Mouse (Mus musculus) NIH3T3 (cell line): ENCODE data around the gene Wdr81.
"Not testable (repeated sequence)": the region's sequence is repeated elsewhere in the genome, so short reads cannot be mapped to it uniquely, and the experiment has no call there.

Source experiments
- DNase-seq: peaks from one replicate; pipeline ENCODE4 v3.0.0-alpha.2; 2012; ENCODE audit warnings: low read depth

The Wdr81 gene

DNA sequence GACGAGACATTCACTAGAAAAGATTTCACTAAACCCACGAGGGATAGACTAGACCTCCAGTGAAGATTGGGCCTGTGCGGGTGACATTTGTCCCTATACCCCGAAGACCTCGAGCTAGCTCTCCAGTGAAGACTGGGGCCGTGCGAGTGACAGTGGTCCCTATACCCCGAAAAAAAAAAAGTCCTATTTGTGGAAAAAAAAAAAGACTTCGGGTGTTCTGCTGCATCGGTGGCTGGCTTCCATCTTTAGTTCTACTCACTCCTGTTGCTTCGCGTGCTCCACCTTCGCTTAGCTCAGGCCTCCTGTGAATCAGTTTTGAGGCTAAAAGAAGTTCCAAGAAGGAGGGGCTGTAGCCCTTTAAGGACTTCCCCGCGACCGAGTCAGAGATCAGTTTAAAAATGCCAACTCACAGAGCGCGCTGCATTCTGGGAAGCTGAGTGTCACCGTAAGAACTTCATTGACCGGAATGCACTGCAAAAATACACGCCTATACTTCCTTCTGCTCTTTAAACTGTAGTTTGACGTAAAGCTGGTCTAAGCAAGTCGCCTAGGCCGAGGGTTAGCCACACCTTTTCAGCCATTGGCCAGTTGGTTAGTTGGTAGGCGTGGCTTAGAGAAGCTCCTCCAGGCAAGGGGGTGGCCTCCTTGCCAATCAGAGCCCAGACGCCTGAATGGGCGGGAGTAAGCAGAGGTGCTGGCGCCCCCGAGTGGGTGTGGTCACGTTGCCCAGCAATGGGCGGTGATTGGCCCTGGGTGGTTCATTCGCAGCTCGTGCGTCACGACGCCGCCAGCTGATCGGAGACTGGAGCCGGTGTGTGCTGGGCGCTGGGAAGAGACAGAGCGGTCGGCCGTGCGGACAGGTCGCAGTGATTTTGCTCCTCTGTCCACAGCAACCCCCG is 6.6 kb upstream of the Wdr81 start, which contains the start of gene Tlcd2:
Gene Tlcd2, plus strand, starts transcription at position 872 of the 899 bp plus-strand sequence.
- DNase-seq = peak; percentile 100

DNA sequence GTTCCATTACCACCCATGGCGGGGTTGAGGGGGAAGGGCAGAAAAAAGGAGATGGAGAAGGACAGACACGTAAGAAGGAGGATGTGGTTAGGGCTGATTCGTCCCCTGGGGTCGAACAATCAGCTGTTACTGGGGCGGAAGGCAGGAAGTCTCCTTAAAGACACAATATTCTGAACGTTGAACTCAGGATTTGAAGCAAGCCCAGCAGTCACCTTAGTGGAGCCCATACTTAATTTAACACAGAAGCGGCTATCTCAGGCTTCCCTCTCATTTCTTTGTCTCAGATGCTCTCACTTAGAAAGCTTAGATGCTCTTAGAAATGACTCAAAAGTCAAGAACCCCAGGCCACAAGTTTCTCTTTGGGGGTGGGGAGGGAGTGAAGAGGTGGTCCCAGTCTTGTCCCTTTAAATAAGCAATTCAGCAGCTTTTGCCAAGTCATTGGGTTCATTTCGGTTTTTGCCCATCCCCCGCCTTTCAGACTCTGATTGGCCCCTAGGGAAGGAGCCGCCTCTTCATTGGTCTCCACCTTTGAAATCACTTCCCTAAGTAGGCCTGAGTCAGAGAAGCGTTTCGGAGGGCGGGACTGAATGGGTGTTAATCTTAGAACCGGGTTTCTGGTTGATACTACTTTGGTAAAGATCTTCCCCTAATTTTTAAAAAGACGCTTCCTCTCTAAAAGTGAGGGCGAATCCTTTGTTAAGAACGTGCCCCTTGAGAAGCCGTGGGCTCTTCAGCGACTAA is 5.8 kb upstream of the Wdr81 start:
- DNase-seq = peak; percentile 96

DNA sequence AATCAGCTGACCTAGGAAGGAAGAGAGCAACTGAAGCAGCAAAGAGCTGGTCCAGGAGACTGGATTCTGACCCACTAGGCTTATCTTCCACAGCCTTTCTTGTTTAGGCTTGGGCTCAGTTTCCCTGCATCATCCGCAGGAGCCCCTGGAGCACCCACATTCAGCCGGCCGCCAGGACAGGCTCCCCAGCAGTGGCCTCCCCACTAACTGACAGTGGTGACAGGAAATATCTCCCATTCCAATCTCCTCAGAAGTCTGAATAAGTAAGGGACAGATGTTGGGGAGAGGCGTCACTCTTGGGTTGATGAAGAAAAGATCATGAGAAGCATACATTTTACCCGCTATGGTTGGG is 5.2 kb upstream of the Wdr81 start:
- no peak for DNase-seq

DNA sequence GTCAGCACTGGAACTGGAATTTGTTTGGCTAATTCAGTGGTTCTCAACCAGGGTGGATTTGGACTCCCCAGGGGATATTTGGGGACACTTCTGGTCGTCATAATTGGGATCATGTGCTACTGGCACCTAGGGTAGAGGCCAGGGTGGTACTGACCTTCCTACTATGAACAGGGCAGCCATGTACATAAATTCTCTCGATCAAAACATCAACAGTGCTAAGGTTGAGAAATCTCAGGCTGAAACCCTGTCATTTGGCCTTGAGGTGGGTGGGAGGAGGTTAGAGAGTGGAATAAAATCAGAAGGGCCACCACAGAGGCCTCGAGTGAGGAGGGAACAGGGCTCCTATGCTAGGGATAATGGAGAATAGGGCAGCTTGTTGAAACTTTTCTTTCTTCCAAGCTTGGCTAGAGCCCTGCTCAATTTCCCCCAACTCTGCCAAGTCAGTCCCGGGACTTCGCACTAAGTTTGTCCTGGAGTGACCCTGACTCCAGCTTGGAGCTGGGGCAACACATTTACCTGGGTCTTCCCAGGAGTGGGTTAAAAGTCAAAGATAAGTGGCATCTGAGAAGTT is 4.7 kb upstream of the Wdr81 start:
- DNase-seq = peak; percentile 63

DNA sequence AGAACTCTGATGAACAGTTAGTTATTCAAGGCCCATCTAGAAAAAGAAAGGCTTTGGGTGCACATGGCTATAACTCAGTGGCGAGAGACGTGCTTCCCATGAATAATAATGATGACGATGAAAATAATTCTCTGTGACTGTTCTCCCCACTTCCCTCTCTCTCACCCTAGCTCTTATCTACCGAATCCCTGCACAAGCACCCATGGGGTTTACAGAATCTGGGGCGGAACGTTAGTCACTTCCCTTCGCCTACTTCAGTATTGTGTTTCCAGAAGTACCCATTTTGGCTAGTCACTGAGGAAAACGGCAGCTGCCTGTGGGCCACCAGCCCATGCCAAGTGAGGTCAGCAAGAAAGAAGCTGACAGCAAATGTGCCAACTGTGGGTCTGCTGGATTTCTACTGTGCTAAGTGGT is 4.1 kb upstream of the Wdr81 start:
- DNase-seq = peak; percentile 71

DNA sequence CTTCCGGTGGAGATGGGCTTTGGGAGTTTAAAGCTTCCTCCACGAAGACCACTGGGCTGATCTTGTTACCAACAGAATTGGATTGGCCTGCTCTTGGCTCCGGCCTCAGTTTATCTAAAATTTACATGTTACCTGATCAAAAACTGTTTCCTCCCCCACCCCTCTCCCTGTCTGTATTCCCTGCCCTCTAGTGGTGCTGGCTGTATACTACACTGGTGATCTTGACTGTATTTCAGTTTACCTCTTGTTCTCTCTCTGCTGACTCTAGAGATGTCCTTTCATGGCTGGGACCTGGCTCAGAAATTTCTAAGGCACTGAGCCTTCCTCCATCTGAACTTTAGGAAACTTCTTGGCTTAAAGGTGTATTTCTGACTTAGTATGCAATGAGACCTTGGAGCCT is 3.7 kb upstream of the Wdr81 start:
- DNase-seq = peak; percentile 81

DNA sequence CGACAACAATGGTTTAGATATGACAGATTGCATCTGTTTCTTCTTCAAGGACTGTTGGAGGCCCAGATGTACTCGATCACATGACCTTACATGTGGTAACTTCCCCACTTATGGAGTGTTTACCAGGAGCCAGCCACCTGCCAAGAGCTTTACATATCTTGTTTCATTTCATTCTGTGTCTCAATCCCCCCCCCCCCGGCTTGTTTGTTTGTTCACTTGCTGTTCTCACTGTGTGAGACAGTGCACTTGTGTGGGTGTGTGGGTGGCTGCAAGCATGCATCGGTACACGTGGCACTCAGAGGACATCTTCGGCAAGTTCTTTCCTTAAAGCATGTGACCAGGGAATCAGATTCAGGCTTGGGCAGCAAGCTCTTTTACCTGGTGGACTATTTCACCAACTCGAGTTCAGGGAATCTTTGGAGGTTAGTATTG is 1.9 kb upstream of the Wdr81 start:
- no peak for DNase-seq

DNA sequence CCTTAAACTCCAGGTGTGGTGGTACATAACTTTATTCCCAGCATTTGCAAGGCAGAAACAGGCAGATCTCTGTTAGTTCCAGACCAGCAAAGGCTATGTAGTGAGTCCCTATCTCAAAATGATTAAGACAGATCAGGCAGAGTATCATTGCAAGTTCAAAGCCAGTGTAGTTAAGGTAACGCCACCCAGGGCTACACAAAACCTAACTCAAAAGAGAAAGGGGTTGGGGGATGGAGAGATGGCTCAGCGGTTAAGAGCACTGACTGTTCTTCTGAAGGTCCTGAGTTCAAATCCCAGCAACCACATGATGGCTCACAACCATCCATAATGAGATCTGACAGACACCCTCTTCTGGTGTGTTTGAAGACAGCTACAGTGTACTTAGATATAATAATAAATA is 1.5 kb upstream of the Wdr81 start:
- DNase-seq = not testable (repeated sequence)

DNA sequence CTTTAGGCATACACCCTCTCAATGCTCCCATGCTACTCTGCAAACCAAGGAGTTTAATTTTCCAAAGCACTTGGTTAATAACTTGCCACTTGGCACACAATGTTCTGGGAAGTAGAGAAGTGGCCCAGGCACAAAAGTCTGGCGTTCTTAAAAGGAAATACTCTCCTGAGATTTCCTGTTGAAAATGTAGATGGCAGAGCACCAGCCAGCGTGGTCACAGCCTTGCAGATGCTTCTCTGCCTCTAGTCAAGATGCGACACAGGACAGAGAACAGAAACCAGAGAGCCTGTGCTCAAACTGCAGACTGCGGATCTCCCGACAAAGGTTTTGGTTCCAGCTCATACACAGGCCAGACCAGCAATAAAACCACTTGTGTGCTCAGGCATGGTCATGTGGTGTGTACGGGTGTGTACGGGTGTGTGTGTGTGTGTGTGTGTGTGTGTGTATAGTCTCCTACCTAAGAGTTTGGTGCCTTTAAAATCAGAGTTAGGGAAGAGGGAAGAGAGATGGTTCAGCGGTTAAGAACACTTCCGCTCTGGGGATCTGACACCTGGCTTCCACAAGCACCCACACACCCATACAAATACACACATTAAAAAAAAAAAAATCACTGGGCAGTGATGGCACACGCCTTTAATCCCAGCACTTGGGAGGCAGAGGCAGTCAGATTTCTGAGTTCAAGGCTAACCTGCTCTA is 672 bp upstream of the Wdr81 start:
- DNase-seq = no peak

DNA sequence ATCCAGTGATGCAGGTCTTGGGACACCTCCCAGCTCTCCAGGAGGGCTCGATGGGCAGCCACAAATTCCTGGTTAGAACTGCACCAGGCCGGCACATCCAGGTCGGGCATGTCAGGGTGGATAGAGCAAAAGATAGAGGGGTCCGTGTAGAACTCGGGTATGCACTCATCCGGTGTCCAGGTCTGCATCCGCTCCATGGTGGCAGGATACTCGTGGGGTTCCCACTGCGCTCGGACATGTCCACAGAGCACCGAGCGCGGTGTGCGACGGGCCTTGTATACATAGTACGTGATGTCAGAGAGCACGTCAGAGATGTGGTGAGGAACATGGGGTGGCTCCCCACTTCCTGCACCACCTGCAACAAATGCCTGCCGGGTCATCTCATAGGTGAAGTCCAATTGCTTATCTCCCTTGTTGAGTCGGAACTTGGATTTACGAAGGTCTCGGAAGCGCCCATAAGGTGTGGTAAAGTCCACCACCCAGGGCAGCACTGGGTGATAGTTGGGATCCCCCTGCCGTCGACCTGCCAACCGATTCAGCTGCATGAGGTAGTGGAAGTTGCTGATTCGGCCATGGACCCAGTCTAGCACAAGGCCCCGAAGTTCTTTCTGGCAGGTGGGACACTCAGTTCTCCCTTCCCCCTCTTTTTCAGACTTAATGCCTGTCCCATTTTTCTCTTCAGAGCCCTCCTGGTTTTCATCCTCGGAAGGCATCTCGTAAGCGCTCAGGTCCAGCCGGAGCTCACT is 1.5 kb downstream of the Wdr81 start:
- DNase-seq = no peak

DNA sequence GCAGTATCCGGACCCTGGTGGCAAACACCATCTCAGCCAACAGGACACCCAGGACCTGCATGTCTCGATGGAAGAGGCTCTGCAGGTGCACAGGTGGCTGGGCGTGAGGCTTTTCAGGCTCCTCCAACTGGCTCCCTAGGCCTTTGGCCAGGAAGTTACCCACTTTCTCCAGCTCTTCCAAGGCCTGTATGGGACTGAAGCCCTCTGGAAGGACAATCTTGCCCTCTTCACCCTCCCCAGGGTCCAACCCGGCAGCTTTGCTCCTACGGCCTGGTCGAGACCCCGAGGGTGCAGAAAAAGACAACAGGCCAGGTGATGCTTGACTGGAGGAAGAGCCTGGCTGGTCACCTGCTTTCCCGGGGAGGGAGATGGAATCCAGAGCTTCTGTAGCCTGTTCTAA is 2.4 kb downstream of the Wdr81 start:
- DNase-seq = no peak

DNA sequence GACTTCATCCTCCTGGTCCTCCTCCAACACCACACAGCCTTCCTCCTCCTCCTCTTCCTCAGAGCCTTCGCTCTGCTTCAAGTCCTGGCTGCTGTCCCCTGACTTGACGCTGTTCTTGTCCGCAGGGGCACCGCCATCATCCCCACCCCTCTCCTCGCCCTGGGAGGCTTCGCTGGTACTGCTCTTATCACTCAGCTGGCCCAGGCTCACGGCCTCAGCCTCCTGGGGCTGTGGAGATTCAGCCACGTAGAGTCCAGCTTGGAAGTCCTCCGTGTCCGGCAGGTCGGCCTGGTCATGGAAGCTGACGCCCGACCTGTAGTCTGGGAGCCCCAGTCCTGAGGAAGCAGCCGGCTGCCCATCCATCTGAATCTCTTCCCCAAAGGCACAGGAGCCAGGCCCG is 3.6 kb downstream of the Wdr81 start:
- DNase-seq = no peak

DNA sequence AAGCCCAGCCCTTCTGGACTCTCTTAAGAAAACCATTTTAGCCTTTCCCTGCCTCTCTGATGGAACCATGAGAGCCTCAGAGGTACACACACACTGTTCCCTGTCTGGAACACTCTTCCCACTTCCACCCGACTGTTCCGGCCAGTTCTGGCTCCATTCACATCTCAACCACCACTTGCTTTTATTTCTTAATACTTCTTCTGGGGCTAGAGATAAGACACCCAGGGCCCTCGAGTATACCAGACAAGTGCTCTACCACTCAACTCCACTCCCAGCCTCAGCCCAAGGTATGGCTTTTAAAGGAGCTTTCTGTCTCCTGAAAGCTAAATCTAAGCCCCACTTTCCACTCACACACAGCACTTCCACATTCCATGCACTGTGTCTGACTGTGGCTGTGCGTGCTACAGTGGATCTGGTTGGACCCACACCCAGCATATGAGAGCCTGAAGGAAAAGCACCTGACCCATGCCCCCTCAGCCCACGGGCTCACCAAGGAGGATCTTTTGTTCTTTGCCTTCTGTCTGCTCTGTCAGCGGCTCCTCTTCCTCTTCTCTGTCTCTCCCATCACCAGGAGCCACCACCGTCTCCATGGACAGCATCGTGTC is 4.1 kb downstream of the Wdr81 start:
- no peak for DNase-seq

DNA sequence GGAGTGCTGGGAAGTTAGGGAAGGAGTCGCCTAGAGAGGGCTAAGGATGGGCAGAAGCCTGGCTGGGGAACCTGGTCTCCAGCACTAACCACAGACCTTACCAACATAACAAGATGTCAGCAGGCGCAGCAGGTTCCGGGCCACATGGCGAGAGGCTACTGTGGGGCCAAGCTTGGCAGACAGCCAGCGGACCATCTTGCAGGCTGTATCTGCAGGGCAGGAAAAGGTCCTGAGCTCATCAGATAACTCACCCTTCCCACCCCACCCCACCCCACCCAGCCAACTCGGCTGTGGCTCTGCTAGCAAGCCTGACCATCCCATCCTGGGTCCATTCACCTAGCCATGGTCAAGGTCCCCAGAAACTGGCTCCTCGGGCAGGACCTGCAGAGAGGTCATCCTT is 4.8 kb downstream of the Wdr81 start:
- DNase-seq = no peak

DNA sequence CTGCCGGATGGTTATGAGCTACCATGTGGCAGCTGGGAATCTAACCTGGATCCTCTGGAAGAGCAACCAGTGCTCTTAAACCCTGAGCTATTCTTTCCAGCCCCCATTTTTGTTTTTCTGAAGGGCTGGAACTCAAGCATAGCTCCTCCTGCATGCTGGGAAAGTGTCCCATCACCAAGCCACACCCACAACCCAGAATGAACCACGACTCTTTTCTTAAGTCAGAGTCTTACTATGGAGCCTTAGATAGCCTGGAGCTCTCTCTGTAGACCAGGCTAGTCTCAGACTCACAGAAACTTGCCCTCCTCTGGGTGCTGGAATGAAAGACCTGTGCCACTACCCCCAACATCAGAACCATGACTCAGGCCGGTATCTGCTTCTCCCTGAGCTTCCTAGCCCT is 5.9 kb downstream of the Wdr81 start:
- no peak for DNase-seq

DNA sequence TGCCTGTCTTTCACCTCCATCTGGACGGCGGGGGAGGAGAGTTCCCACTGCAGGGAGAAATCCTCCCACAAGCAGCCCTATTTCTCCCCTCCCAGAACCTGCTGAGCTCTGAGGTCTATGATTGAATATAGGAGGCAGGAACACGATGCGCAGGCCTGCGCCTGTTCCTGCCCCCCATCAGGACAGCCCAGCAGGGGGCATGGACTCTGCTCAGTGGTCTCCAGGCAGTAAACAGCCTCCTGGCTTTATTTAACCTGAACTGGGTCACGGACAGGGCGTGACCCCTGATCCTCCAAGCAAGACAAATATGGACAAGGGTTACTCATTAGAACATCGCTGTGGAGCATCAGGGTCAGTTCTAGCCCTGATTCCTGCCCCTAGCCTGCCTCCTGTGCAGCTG is 10.8 kb downstream of the Wdr81 start:
- DNase-seq = no peak

DNA sequence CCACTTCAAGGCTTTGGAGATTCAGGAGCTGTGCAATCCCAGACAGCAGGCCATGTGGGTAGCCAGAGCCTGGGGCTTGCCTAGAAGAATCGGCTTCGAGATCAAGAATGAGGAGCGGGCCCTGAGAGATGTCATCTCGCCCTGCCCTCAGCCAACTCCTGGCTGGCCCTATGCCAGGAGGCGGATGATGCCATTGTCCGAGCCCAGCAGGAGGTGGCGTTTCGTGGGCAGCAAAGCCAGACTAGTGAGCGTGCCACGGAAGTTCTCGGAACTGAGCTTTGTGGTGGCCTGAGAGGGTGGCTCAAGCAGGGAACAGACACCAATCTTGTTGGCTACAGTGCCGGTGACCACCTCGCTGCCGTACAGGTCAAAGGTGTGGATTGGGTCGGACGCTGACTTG is 12.9 kb downstream of the Wdr81 start:
- no peak for DNase-seq

DNA sequence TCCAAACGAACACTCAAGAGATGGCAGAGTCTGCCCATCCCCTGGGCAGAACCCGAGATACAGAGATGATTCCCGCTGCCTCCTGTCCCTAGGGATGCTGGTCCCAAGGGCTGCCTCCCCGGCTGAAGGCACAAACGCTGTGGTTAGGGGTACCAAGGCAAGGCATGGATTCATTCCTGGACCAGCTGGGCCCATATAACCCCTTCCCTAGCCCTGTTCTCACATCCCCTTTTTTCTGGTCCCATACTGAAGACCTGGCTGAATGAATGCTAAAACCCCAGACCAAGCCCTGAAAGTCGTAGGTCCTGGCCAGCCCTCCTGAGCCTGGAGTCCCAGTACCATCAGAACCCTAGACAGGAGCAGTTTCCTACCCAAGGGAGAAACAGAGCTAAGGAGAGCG is 13.5 kb downstream of the Wdr81 start:
- DNase-seq = no peak

DNA sequence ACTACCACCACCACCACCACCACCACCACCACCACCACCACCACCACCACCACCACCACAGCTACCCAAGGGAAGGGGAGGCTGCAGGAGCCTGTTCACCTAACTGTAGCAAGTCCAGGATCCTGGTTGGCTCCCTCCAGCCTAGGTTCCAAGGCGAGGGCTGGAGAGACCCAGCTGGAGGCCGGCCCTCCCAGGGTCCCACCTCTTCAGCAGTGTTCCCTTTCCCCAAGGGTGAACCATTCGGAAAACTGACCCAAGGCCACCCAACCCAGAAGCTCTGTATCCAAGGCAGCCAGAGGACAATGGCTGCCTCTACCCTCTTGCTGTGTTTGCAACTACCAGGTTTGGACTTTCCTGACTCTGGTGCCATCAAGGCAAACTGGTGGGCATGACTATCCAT is 14.6 kb downstream of the Wdr81 start:
- DNase-seq = no peak

DNA sequence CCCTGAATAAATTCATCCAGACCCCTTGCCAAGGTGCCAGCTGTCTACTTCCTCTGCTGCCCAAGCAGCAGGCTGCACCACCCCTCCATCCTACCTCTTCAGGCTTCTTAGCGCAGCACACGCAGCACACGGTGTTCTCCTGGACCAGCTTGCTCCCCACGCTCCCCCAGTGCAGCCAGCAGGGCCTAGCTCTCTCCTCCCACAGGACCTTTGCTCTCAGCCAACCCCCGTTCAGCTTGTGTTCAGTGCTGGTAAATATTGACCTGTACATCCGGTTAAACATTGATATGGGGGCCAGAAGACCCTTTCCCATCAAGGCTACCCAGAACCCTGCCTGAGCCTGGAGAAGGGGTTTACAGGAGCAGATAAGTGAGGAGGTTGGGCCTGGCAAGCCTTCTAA is 15.2 kb downstream of the Wdr81 start, which contains the start of gene Serpinf2:
Gene Serpinf2, minus strand, starts transcription at position 229 of the 400 bp plus-strand sequence.
- DNase-seq = no peak

DNA sequence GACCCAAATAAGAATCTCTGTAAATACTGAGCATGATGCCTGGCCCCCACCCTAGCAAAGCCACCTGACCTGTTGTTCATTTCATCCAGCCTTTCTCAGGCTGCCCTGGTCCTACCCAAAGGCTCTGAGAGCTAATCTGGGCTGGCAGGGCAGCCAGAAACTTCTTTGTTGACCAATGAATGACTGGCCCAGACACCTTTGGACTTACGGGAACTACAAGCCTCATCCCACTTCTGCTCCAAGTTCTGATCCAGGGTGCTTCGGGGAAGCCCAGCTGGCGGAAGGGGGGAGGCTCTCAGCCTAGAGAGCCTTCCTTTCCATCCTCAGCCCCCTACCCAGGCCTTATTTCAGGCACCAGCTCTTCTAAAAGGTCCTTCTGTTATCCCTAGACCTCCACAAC is 15.7 kb downstream of the Wdr81 start:
- no peak for DNase-seq
